Mouse (Mus musculus): ENCODE results near the gene Igsf9.
A peak's percentile ranks its signal among the peaks of the same experiment; 100 is the strongest.

The Igsf9 gene

DNA sequence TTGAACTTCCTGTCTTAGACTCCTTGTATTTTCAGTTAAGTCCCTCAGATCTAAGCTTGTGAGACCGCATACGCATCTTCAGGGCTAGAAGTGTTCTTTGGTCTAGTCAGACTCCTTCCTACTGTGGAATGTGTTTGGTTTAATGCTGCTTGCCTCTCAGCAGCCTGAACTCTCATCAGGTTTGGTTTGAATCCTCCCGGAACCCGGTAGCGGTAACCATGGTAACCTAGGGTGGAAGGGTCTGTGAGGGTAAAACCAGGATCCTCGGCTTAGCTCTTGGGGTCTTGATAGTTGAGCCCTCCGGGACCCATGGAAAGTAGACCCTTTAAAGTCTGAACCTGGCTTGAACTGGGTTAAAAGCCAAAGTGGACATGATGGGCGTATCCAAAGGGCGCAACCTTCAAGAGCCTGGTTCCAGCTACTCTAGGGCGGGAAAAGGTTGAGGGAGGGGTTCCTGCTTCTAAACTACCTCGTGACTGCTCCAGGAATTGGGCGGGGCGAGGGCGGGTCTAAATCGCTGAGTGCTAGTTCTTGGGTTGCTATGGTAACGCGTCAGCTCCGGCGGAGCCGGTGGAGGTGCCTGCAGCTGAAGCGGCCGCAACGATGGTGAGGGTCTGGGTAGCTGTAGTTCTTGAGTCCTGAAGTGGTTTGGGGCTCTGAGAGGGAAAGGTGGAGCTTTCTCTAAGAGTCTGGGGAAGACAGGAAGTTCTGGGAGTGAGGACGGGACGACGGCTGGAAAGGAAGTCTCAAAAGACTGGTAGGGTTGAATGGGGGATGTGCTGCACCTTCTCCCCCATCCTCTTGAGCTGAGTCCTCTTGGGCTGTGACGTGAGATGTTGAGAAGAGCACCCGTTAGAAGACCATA, 39.2 kb downstream of the Igsf9 start, which contains the start of gene Cfap45:
TSS of gene Cfap45 (plus strand) at position 226 of the 865 bp plus-strand sequence.
- peak; percentile 90 for DNase-seq

- DNase-seq = no peak
Observed at GRCm38 (mm10) chr1:172522524-172522923, 40.9 kb downstream of the Igsf9 start.

DNA sequence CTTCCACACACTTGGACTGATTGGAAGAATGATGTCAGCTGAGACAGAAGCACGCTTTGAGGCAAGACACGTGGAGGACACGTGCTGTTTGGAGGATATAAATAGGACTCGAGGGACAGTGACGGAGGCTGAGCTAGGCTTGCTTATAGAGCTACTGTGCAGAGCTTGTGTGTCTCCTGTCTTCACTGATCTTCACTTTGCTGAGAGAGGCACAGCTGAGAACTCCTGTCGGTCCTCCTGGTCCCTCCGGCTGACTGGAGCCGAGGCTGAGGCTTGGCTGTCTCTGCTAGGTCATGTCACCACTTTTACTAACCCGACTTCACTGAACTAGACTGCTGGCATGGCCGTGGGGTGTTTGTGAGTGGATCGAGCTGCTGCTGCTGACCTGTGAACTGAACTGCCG, 42.1 kb downstream of the Igsf9 start:
- no peak for DNase-seq

DNA sequence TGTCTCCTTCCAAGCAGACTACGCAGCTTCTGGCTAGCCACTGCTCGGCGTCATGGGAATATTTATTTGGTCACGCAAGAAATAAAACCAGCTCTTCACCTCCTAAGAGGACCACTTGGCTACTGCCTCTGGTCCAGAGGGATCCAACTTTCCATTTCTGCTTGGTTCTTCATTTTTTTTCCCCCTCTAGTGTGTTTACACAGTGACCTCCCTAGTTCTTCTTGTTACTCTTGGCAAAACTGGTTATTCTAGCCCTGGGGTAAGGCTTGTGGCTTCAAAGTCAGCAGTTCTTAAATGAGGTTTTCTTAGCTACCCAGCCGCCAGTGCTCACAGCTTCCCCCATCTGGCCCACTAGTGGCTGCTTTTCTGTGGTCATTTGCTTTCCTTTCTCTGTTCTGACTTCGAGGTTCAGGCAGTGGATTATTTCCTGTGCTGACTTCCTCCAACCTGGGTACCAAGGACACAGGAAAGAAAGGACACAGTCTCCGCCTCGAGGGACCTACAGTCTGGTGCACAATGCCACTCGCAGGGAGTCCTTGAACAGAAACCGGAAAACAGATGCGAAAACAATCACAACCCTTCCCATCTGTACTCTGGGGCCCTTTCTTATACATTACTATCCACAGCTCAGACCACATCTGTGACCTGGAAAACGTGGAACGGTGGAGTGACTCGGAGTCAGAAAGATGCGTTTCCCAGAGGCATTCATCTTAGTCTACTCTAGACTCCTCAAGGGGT, 43.6 kb downstream of the Igsf9 start:
- peak; percentile 55 for DNase-seq

- no peak for DNase-seq
Observed at GRCm38 (mm10) chr1:172525971-172526370, 44.4 kb downstream of the Igsf9 start.

DNA sequence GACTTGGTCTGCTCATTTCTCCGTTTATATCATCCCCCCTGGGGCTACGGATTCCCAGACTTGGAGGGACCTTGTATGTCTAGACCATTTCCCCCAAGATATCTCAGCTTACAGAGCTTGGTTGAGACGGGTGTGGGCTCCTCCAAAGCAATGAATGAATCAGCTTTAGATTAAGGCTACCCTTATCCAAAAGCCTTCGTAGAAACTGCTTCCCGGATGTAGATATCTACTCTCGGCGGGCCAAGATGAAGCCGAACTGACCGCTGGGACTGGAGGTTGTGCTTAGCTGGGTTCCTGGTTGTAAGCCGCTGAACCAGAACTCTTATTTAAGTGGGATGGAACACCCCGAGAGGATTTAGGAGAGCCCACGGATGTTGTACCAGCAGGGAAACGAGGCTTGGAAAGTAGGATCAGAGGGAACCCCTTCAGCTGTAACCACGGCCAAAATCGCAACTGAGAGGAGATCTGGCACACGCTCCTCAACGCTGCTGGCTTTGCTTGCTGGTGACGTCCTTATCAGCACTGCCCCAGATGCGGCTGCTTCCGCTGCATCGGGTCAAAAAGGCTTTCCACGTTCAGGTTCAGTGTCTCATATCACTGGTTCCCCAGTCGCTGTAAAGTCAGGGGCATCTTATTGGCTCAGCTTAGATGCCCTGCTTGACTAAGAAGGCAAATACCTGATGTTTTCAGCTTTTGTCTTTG, 44.9 kb downstream of the Igsf9 start:
- peak; percentile 41 for DNase-seq

DNA sequence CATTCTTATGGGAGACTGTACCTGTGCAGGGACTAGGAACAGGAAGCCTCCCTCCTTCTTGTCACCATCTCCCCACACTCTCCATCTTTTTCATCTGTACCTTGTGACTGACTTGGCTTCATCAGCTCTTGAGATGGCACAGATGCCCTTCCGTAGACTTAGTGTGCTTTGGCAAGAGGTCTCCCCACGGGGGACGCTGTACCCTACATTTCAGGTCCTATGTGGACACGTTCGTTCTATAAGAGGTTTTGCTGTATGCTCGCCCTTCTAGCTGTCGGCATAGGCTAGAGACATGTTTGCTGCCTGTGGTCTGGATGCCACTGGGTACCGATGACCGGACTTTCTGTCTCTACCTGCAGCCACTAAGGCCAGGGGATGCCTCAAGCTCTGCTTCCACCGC, 45.8 kb downstream of the Igsf9 start:
- no peak for DNase-seq

GRCm38 (mm10) chr1:172528701-172529100, 47.1 kb downstream of the Igsf9 start:
- DNase-seq = peak; percentile 85

DNA sequence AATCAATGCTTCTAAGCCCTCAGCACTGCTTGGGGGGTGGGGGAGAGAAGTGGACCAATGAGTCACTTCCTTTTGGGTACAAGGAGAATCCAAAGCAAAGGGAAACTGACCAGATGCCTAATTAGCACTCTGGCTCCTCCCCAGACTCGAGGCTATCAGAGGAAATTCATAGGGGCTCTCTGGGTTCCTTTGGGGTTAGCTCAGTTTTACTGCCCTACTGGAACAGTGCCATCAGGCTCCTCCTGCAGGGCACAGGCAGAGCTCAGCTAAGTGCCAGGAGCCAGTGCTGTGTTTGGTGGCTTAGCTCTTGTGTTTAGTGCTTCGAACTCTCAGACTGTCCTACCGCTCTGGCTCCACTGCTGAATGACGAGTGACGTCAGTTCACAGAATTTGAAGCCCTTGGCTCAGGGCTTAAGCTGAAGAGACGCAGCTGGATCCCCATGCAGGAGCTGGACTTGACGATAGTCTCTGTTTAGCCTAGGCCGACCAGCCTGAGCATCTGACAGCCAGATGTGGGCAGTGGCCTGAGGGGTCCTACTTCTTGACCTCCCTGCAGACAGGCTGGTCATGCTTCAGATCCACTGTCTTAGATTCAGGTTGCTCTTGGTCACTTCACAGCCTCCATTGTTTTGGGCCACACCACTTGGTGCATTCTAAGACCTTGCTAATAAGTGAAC, 49.1 kb downstream of the Igsf9 start:
- DNase-seq = no peak

GRCm38 (mm10) chr1:172532551-172532950, 51.0 kb downstream of the Igsf9 start:
- DNase-seq = no peak

- DNase-seq = no peak
Observed at GRCm38 (mm10) chr1:172535116-172535515, 53.5 kb downstream of the Igsf9 start.

- no peak for DNase-seq
Observed at GRCm38 (mm10) chr1:172539827-172540226, 58.2 kb downstream of the Igsf9 start.

GRCm38 (mm10) chr1:172540283-172540820, 58.8 kb downstream of the Igsf9 start:
- no peak for DNase-seq

GRCm38 (mm10) chr1:172546062-172546461, 64.5 kb downstream of the Igsf9 start:
- no peak for DNase-seq
